Mouse (Mus musculus) cerebellum, adult 9-11 months (tissue): ENCODE results near the gene 4930579F01Rik.
A peak's percentile ranks its signal among the peaks of the same experiment; 100 is the strongest.
"Not testable (repeated sequence)": the region's sequence is repeated elsewhere in the genome, so short reads cannot be mapped to it uniquely, and the experiment has no call there.

Source experiments
- DNase-seq: peaks from one replicate; pipeline ENCODE4 v3.0.0; 2022

The 4930579F01Rik gene

DNA sequence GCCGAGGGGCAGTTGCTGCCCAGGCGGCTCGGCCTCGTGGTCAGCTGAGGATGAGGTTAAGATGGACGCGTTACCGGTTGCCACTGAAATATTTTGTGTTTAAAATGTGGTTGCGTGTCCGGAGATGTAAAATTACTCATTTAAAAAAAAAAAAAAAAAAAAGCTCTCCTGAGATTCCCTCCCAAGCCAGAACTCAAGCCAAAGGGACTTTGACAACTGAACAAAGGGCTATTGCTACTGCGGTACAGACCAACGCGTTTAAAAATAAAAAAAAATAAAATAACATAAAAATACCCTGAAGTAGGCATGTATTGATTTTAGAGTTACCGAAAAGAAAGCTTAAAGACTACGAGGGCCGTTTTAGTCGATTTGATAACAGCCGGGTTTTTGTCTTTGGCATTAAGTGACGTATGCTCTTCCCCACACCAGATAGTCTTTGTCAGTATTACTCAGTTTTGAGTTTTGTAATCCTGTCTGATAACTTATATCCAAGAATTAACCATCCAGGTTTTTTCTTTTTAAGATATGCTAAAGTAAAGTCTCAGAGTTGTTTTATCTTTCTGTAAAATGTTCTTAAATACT, 49.5 kb downstream of the 4930579F01Rik start:
- DNase-seq: no peak

DNA sequence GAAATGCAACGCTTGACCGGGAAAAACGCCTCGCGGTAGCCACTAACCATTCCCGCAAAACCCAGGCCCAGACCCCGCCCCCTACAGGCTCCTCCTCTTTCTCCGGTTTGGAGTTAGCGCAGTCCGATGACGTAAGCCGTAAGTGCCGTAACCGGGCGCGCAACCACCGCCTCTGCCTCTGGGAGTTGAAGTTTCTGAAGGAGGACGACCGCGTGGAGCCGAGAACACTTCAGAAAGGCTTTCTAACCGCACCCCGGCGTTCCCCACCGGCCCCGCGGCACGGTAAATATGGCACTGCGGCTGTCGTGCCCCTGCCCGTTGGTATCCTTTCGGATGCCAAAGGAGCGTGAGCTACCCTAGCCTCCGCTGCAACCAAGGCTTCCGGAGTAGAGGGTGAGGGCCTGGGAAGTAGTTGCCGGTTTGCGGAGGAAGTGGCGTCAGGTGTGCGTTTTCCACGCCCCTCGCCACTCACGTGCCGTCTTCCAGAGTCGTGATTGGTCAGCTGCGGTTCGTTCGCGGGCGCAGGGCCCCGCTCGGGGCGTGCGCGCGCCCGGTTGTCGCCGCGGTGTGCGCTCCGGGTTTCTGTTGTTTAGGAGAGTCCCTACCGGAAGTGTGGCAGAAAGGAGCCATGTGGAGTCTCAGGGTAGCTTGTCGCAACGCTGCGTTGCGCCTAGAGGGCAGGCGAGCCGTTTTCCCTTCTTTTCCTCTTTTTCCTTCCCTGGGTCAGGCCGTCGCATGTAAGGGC, 50.1 kb downstream of the 4930579F01Rik start, which contains the start of gene Trmt10a:
Gene Trmt10a, plus strand, starts transcription at position 134 of the 745 bp plus-strand sequence.
- peak; percentile 98 for DNase-seq

DNA sequence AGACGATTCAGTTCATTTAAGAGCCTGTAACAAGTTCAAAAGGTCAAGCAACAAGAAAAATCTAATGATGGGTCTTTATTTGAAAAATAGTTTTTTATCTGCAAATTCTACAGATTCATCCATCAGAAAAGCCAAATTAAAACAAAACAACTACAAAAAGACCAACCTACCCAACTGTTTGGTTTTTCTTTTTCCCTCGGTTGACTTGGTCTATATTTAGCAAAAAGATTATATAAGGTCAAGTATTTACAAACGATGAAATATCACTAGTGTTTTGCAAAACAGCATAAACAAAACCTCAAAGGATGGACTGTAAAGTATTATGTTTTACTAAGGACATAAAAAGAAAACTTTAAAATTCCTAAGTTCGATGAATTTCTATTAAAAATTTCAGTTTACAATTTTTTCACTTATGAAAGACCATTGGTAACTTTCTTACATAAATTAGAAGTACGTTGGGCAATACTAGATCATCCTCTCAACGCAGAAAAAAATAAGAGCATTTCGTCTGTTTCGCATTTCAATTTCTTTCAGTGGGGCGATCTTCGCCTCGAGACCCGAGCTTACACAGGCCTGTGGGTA, 50.8 kb downstream of the 4930579F01Rik start:
- DNase-seq: no peak

DNA sequence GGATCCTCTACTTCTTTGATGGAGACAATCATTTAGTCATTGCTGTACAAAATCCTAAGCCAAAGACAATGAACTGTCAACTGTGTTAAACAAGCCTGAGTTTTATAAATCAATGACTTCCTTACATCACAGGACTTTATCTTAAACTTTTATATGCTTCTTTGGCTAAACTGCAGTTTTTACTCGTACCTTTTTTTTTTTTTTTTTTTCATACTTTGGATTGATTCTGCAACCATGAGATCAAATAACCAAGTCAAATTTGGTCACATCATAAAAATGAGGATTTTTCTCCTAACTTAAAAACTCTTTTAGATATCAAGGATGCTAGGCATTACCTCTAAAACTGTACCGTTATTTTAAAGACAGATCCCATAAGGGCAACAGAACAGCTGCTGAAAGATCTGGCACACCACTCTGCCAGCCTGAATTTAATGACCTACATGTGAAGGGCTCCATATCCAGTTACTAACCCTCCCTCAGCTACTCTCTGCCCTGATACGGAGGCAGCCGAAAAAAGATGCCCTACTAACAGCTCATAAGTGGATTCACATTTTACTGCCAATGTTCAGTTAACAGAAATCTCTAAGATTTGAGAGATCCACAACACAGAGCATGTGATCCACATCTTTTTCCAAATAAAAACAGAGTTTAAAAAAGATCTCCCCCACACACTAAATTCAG, 51.4 kb downstream of the 4930579F01Rik start:
- peak; percentile 34 for DNase-seq

DNA sequence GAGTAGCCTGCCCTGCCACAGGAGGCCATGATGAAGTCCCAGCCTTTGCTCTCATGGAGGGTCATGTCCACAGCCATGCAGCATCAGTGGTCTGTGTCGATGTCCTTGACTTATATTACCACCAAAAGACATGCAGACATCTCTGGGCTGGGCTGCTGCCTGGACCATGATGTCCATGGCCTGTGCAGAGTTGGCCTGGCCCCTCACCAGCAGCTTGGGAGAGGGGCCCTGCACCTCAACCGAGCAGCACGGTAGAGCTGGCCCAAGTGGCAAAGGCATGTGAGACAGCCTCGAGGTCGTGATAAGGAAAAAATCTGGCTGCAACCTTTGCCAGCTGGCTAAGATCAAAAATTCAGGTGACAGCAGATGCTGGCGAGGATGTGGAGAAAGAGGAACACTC, 54.0 kb downstream of the 4930579F01Rik start:
- DNase-seq: no peak

DNA sequence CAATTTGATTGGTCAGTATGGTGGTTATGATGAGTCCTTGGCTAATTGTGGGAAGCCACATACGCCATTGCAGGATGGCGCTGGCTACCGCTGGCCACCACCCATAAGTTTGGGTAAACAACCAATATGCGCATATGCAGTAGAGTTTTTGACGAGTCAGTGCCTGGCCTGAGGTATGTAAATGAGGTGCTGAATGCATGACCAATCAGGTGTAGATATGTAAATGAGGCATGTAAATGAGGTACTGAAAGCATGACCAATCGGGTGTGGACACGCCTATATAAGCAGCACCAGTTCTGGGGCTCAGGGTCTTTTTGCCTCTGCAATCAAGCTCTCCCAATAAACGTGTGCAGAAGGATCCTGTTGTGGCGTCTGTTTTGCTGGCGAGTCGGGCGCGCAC, 55.5 kb downstream of the 4930579F01Rik start:
- not testable (repeated sequence) for DNase-seq

GRCm38 (mm10) chr3:138134528-138134927, 59.1 kb downstream of the 4930579F01Rik start:
- no peak for DNase-seq

DNA sequence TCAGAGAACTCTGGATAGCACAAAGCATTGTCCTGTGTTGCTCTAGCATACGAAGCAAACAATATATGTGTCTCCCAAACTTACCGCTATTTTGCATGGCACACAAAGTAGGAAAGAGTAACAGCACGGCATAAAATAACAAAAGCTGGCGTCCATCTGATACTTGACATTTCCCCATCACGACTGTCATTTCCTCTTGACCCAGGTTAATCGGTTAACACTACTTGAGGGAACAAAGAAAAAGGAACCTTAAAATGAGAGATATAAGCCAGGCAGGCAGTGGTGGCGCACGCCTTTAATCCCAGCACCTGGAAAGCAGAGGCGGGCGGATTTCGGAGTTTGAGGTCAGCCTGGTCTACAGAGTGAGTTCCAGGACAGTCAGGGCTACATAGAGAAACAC, 59.7 kb downstream of the 4930579F01Rik start:
- DNase-seq: no peak

GRCm38 (mm10) chr3:138133463-138133862, 60.2 kb downstream of the 4930579F01Rik start:
- DNase-seq: no peak

- DNase-seq: no peak
These were observed 62.5 kb downstream of the 4930579F01Rik start for GRCm38 (mm10) chr3:138131168-138131567.

- no peak for DNase-seq
These were observed 62.9 kb downstream of the 4930579F01Rik start for GRCm38 (mm10) chr3:138130692-138131091.

DNA sequence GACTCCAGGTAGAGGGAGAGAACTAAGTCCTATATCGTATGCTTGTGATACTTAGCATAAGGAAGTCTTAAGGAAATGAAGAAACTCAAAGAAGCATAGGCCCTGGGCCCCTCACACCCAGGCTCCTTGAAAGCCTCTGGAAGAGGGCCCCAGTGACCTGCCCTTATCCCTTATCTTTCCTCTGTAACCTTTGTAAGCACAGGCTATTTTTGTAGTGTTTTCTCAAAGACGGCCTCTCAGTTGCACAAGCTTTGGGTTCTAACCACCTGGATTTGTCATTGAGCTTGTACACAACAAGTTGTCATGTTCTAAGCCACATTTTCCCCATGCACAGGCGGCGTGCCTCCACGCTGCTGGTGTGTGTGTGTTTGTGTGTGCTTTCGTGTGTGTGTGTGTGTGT, 64.5 kb downstream of the 4930579F01Rik start:
- DNase-seq: no peak

- no peak for DNase-seq
These were observed 69.8 kb downstream of the 4930579F01Rik start for GRCm38 (mm10) chr3:138123842-138124241.

DNA sequence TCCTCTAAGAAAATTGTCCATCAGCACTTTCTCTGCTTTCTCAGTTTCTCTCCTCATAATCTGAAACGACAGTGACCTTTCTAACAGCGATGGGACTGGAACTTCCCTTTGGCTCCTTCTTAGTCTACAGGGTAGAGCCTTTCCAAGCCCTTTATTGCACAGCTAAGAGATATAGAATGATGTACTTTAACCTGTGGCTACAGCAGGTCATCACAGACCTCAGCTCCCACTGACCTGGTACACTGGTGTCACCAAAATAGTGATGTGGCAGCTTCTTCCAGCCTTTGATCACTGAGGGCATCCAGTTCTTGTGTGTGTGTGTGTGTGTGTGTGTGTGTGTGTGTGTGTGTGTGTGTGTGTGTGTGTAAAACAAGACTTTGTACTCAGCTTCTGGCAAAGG, 72.2 kb downstream of the 4930579F01Rik start:
- DNase-seq: no peak

- DNase-seq: no peak
These were observed 74.0 kb downstream of the 4930579F01Rik start for GRCm38 (mm10) chr3:138119444-138120105.

GRCm38 (mm10) chr3:138118831-138119230, 74.8 kb downstream of the 4930579F01Rik start:
- DNase-seq: no peak

GRCm38 (mm10) chr3:138118392-138118791, 75.2 kb downstream of the 4930579F01Rik start:
- no peak for DNase-seq

DNA sequence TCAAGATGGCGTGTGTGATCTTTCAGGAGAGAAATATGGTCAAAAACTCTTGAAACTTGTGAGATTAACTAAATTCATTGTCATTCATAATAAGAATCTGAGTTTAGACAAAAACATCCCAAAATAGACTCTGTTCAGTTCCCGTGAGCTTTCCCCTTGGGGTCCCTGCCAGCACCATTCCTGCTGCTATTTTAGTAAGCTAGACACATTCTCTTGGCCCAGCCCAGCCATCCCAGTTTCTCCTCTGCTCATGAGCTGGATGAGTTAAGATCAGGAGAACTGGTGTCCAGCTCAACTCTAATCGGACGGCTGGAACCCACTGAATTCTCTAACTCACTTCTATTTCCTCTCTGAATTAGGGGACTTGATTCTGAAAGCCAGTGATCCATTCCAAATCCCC, 76.8 kb downstream of the 4930579F01Rik start:
- DNase-seq: no peak

GRCm38 (mm10) chr3:138114106-138114505, 79.5 kb downstream of the 4930579F01Rik start:
- no peak for DNase-seq
